Mouse (Mus musculus) thymus, adult 2 months (tissue): ENCODE results near the gene Cyp1b1.

ENCODE experiments used
- CTCF ChIP-seq: fragments of 200-500 bp; IDR thresholded peaks from 2 replicates; pipeline ENCODE4 v1.5.1; 2012; ENCODE audit warnings: mild to moderate bottlenecking, control low read depth, low read length, moderate library complexity, borderline replicate concordance; ENCODE audit not compliant: control insufficient read depth, poor library complexity, insufficient read depth; ENCODE audit errors: extremely low read depth
- POLR2A ChIP-seq: fragments of 200-500 bp; IDR thresholded peaks from 2 replicates; pipeline ENCODE4 v1.6.1; 2012; ENCODE audit warnings: mild to moderate bottlenecking, low read length, control low read depth, moderate library complexity; ENCODE audit not compliant: control insufficient read depth, poor library complexity, insufficient read depth; ENCODE audit errors: extremely low read depth

DNA sequence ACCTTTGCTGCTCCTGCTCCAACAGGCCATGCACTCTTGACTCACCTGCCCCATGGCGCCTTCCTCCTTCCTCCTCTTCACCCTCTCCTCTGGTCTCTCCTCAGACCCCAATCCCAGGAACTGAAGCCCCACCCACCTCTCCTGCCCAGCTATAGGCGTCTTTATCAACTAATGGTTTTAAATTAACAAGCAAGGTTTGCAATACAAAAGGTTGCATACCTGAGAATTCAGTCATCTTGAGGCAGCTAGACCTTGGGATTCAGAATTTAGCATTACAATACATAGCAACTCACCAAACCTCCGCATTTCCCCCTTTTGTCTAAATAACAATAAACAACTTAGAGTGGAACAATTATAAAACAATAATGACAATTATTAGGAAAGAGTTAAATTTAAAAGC is 60.7 kb downstream of the Cyp1b1 start:
- TF ChIP-seq POLR2A (no peak), CTCF (no peak)
